Mouse (Mus musculus): ENCODE data around the gene Olah. TPM values are rescaled to one million over a fixed set of nuclear protein-coding genes. Genes with fewer than 3 reads are reported as not detected.

Gene Olah
- polyA plus RNA-seq, 1 experiment from 2014 or later: 0.10 TPM

DNA sequence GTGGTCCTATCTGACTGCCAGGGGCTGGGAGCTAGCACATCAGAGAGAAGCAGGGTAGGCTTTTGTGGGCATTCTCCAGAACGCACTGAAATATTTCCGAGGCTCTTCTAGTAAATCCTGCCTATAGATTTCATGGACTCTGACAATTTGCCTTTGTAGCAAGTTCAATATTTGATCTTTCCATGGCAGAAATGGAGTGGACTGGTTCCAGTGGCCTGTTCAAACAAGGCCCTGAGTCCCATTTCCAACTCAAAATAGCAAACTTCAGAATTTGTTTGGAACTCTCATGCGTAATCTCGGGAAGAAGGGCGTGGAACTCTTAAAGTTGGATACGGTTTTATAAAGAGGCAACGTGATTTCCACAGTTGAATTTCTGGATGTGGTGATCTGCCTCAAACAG, 101.2 kb downstream of the Olah start:
- ATAC-seq: no peak
- Histone ChIP-seq H3K4me2 (ENCODE audit: low read length) (no peak overlapping the region), H3K27me3 (replicated peaks; ENCODE audit: control insufficient read depth, insufficient read depth, low read length) (no peaks in the 10 kb centered on the region), H3K36me3 (ENCODE audit: control insufficient read depth, insufficient read depth, low read length) (no peaks in the 10 kb centered on the region), H3K27ac (ENCODE audit: low read depth, low read length) (no peak overlapping the region), H3K9ac (ENCODE audit: low read depth, low read length) (no peak overlapping the region), H3K9me3 (ENCODE audit: control insufficient read depth, low read length) (no peaks in the 10 kb centered on the region), H3K4me1 (ENCODE audit: control insufficient read depth, insufficient read depth, low read depth, low read length) (no peaks in the 10 kb centered on the region), H3K4me3 (ENCODE audit: low read length) (no peak overlapping the region)
- 91% methylated on average over 7 of the region's 7 CpGs for whole genome bisulfite sequencing

DNA sequence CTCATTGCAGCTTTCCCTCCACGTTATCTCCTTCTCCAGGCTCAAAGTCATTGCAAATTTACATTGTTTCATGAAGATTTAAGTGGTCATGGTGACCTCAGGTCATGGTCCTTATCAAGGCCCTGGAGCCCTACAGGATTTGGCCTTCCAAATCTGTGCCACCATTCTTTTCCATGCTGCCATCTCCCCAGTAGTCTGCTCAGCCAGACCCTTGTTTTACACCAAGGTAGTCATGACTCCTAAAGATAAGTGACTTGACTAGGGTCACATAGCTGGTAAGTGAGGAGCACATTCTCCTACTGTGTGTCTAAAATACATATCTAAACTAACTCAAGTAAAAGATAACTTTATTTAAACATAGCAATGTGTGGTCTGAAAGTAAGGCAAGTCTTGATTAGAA, 104.8 kb downstream of the Olah start:
- H3K27me3 ChIP-seq (replicated peaks; ENCODE audit: control insufficient read depth, insufficient read depth, low read length): no peaks in the 10 kb centered on the region
- WGBS: 88% methylated on average over 1 of the region's 1 CpGs
- no peak for ATAC-seq

More for the DNA sequence above, 104.8 kb downstream of the Olah start:
- Histone ChIP-seq H3K9me3 (ENCODE audit: control insufficient read depth, low read length) (no peaks in the 10 kb centered on the region), H3K4me1 (ENCODE audit: control insufficient read depth, insufficient read depth, low read depth, low read length) (no peaks in the 10 kb centered on the region), H3K36me3 (ENCODE audit: control insufficient read depth, insufficient read depth, low read length) (no peaks in the 10 kb centered on the region), H3K4me3 (ENCODE audit: low read length) (no peak overlapping the region), H3K9ac (ENCODE audit: low read depth, low read length) (no peak overlapping the region), H3K27ac (ENCODE audit: low read depth, low read length) (no peak overlapping the region), H3K4me2 (ENCODE audit: low read length) (no peak overlapping the region)

Other genes with a start within 250 kb of the Olah start
- 108 and 112 TPM in 2 replicates for gene Nmt2, start 113.0 kb downstream of the Olah start, polyA plus RNA-seq (2015; fragmentation: Nextera tagmentation; extraction: Ambion mirVana)
- 10.4 and 13.3 TPM in 2 replicates for gene Rpp38, start 64.6 kb downstream of the Olah start, polyA plus RNA-seq (2015; fragmentation: Nextera tagmentation; extraction: Ambion mirVana)
- gene Acbd7, start 61.0 kb downstream of the Olah start, polyA plus RNA-seq (2015; fragmentation: Nextera tagmentation; extraction: Ambion mirVana): 3.4 and 4.6 TPM in 2 replicates
- gene Meig1, start 25.4 kb upstream of the Olah start, polyA plus RNA-seq (2015; fragmentation: Nextera tagmentation; extraction: Ambion mirVana): 6.1 and 6.7 TPM in 2 replicates
- gene Dclre1c, start 26.9 kb upstream of the Olah start, polyA plus RNA-seq (2015; fragmentation: Nextera tagmentation; extraction: Ambion mirVana): 6.7 and 6.9 TPM in 2 replicates
- 7.0 and 8.5 TPM in 2 replicates for gene Suv39h2, start 77.8 kb upstream of the Olah start, polyA plus RNA-seq (2015; fragmentation: Nextera tagmentation; extraction: Ambion mirVana)
- 5.8 and 8.2 TPM in 2 replicates for gene Gm45902, start 115.6 kb upstream of the Olah start, polyA plus RNA-seq (2015; fragmentation: Nextera tagmentation; extraction: Ambion mirVana)
- gene Hspa14, start 115.6 kb upstream of the Olah start, polyA plus RNA-seq (2015; fragmentation: Nextera tagmentation; extraction: Ambion mirVana): 64.7 and 66.7 TPM in 2 replicates
- 0.12 and 0.41 TPM in 2 replicates for gene Cdnf, start 115.8 kb upstream of the Olah start, polyA plus RNA-seq (2015; fragmentation: Nextera tagmentation; extraction: Ambion mirVana)
- 27.0 and 34.0 TPM in 2 replicates for gene Fam107b, start 173.3 kb upstream of the Olah start, polyA plus RNA-seq (2015; fragmentation: Nextera tagmentation; extraction: Ambion mirVana)